Mouse (Mus musculus) adrenal gland, adult (tissue): ENCODE measurements around the gene Prss22.

ENCODE experiments used
- DNase-seq, 2 experiments: peaks; one replicate each; pipeline ENCODE4 v3.0.0; 2022 to 2023; ENCODE audit warnings: low spot score in 1 of 2; ENCODE audit not compliant: inconsistent age in 2 of 2

Gene Prss22

GRCm38 (mm10) chr17:23997901-23998300 is at the start of gene Prss22:
Prss22 (minus strand) TSS chr17:23998100.
- no peak for DNase-seq

GRCm38 (mm10) chr17:24046026-24046425 is 48.1 kb upstream of the Prss22 start:
- DNase-seq = no peak

DNA sequence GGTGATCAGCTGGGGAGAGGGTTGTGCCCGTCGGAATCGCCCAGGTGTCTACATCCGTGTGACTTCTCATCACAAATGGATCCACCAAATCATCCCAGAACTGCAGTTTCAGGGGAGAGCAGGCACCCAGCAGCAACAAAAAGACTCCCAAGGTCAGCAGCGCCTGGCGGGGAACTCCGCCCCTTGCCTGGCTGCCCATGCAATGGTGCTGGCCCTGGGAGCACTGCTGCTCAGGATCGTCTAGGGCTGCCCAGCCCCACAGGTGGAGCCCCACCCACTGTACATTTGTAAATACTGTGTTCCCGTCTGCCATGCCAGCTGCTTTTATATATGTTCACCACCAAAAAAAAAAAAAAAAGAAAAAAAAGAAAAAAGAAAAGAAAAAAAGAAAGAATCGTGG is 47.7 kb upstream of the Prss22 start:
- peak; percentile 33 to 58 for DNase-seq

DNA sequence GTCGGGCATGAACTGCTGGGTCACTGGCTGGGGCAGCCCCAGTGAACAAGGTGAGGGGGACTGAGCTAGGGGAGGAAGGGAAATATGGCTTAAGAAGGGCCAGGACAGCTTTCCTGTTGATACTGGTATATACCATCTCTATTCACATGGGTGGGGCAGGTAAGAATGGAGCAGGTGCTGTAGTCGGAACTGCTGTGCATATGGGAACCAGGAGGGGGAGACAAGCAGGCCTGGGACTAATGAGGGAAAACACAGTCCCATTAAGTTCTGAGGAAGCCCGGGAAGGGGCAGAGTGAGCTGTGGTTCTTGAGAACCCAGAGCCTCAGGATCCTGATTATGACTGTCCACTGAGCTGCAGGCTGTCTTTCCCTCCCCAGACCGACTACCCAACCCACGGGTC is 46.6 kb upstream of the Prss22 start:
- no peak for DNase-seq

- no peak for DNase-seq
These were observed 39.9 kb upstream of the Prss22 start, which contains the start of gene Prss27 for GRCm38 (mm10) chr17:24037844-24038243. Prss27 (plus strand) TSS chr17:24038144.

GRCm38 (mm10) chr17:24037360-24037759 is 39.5 kb upstream of the Prss22 start:
- no peak for DNase-seq

DNA sequence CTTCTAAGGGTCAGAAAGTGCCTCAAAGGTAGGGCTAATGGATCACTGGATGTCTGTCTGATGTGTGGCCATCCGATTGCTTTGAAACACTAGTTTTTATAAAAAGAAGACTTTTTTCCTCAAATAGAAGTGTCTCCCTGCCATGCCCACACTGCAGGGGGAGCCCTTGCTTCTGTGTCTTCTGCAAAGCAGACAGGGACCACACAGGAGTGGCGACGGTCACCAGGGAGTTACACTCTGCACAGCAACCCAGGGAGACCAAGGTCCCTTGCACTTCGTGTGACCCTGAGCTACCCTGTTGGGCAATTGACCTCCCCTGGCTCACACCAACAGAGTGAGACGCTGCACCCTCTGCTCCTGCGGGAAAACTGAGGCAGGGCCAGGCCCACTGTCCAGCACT is 39.1 kb upstream of the Prss22 start:
- peak in 1 of 2 experiments; percentile 65 for DNase-seq

DNA sequence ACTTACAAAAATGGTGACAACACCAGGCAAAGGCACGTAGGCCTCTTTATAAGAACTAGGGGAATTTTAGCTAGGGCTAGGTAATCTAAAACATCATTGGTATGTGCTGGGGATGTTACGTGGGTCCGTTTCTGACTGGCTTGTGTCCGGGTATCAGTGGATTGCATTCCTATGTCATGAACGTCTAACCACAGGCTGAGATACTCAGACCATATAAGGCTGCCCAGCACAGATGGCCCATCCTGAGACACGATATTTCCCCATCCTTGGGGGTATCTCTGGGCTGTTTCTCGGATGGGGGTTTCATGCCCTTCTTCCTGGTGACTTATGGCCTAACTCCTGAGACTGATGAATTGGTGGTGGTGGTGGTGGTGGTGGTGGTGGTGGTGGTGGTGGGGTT is 37.2 kb upstream of the Prss22 start:
- no peak for DNase-seq

DNA sequence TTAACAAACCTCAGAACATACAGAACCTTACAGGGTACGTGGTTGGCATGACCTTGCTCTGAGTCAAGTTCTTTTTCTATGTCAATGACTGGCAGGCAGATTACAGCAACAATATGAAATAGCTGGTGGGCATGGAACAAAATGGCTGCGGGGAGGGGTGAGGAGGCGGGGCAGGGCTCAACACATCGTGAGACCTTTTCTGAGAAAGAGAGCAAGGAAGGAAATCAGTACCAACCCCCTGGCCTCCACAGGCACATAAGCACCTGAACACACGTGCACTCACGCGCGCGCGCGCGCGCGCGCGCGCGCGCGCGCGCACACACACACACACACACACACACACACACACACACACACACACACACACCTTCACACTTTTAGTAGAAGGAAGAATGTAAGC is 32.7 kb upstream of the Prss22 start:
- no peak for DNase-seq

- DNase-seq = no peak
These were observed 31.6 kb upstream of the Prss22 start for GRCm38 (mm10) chr17:24029477-24029876.

- peak in 1 of 2 experiments; percentile 52 for DNase-seq
These were observed 23.7 kb upstream of the Prss22 start for GRCm38 (mm10) chr17:24021375-24022199.

DNA sequence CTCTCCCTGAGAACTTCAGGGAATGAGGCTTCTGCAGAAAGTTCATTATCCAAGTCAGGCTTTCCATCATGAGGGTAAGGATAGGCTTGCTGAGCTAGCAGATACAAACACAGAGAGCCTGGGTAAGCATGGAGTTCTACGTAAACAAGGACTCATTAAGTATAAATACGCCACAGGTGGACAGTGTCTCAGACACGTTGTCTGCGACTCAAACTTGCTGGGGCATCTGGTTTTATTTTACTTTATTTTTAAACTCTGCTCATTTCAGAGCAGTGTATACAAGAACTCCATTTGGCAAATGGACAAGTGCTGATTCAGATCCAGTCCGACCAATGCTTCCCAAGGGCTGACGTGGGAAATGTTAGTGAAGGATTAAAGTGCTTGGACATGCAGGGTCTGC is 22.8 kb upstream of the Prss22 start:
- no peak for DNase-seq

GRCm38 (mm10) chr17:24015727-24016126 is 17.8 kb upstream of the Prss22 start:
- DNase-seq = peak in 1 of 2 experiments; percentile 79

DNA sequence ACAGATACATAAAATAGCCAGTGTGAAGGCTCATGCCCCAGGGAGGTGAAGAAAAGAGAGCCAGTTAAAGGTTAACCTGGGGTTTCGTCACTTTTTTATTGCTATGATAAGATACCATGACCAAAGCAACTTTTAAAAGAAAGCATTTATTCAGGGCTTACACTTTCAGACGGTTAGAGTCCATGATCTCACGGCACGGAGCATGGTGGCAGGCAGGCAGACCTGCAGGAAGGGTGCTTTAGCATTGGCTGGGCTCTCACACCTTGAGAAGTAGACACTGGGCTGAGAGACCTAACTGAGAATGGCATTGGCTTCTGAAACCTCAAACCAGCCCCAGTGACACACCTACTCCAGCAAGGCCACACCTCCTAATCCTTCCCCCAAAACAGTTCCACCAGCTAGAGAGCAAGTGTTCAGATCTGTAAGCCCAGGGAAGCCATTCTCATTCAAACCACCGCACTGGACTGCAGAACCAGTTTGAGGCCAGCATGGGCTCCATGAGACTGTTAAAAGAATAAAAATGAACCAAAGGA is 16.6 kb upstream of the Prss22 start:
- no peak for DNase-seq

DNA sequence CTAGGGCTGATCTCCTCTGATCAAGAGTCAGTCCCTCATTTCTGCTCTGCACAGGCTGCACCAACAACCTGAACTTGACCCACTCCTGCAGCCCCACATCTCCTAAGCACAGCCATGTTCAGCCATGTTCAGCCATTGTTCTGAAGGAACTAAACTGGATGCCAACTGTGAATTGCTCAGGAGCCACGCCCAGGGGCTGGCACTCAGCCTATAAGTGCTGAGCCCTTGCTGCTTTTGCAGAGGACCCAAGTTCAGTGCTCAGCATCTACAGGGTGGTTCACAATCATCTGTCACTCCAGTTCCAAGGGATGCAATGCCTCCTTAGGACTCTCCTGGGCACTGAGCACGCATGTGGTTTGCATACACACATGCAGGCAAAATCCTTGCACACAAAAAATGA is 15.0 kb upstream of the Prss22 start:
- no peak for DNase-seq

DNA sequence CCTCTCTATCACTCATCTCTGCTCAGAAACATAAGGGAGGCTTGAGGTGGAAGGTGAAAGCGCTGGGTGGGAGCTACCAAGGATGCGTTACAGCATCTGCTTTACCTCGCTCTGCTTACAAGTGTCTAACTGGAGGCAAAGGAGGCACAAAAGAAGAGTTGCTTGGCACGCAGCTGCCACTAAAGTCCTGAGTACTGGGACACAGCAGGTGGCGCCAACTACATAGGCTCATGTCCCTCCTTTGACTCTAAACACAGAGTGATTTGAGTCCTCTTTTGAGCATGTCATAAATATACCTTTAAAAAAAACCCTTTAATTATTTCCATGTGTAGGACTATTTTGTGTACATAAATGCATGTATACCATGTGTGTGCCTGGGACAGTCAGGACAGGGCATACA is 11.7 kb upstream of the Prss22 start:
- DNase-seq = no peak

DNA sequence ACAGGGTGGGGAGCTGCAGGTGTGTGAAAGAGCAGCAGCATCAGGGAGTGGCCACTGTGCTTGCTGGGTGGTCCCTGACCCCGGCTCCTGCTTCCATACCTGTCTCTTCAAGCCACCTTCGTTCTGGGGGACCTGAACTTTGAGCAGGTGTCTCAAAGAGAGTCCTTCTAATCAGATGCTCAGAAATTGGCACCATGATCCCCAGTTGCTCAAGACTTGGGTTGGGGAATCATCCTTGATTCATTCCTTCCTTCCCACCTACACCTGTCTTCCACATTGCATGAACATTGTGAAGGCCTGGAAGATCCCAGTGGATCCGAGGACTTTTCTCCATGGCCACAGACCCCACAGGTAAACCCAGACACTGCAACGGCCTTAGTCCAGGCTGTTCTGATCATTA is 10.2 kb upstream of the Prss22 start:
- DNase-seq = no peak

- peak; percentile 88 to 93 for DNase-seq
These were observed 9.5 kb upstream of the Prss22 start for GRCm38 (mm10) chr17:24007391-24007790.

GRCm38 (mm10) chr17:24006930-24007329 is 9.0 kb upstream of the Prss22 start:
- DNase-seq = no peak

DNA sequence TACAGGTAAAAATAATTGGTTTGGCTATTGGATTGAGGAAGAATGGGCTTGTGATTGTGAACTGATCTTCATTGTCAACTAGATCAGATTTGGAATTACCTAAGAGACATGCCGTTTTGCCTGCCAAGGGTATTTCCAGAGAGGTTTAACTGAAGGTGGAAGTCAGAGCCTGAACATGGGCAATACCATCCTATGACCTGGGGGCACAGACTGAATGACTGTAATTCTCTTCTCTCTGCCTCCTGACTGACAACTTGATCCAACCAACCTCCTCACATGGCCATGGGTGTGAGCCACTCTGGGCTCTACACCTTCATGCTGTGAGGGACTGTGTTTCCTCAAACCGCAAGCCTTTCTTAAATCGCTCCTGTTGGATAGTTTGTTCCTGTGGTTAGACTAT is 7.1 kb upstream of the Prss22 start:
- no peak for DNase-seq

DNA sequence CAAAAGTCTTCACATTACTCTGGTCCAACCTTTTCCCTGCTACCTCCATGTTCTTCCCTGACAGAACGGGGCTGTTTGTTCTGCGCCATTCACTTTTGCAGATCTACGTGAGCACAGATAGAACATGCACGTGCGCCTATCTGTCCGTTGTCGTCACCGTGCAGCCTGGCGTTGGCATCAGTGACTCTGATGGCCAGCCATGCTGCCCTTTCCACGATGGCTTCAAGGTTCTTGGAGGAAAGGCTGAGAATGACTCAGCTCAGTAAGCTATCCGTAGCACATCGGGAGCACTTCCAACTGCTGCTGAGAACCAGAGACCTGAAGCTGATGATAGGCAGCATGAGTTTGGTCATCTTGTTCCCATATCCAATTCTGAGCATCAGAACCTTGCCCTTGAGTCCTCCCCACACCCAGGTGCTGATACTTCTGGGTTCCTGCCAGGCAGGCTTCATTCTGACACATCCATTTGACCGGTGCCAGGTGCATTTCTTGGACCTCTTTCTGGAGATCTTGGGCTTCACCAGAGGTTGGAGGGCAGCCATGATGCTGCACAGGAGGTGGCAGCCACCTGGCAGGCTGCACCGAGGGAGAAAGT is 6.3 kb upstream of the Prss22 start:
- DNase-seq = peak; percentile 83 to 87

DNA sequence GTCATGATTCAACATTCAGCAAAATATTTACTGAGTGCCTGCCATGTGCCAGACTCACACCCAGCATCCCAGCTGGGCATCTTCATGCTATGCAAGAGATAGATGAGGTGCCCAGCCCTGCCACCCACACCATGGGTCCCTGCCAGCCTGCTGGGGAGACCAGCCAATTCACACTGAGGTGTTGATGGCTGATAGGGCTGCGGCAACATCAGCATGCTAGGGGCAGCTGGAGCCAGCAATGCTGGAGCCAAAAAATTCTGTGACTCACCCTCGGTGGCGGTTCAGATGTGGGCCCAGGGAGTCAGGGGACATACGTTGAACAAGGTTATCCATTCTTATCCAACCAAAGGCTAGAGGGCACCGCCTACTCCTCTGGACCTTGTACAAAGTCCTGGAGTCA is 2.5 kb upstream of the Prss22 start:
- DNase-seq = peak; percentile 69 to 81
